Mouse (Mus musculus): ENCODE measurements at regions not wholly inside any gene's neighbourhood (a gene's known extent, or its start where the extent isn't known, plus 50 kb on each side); places are given as distances from the start of the nearest gene placed in this dataset.

DNA sequence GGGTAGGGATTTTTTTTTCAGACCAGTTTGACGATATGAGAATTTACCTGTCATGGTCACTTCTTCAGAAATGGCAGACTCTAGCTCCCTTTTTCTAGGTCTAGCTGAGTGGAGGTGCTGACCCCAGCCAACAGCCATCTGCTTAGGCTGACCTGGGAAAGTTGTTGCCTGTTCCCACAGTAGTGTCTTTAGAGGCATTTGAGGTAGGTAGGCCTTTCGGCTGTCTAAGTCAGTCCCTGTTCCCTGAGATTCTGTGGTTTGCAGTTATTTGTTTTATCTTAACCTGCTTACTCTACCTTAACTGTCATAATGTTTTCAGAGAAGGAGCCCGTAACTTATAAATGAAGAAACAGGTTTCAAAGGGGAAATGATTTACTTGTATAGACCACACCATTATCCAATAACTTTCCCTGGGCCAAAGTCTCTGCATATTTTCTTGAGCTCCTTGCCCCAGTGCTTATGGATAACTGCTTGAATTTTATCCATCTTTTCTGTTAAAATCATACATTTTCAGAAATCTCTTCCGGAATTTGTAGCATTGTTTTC is 59.8 kb upstream of the Rgmb start:
- H3K27me3 ChIP-seq: no peaks in the 10 kb centered on the region
- 85% methylated on average over 4 of the region's 4 CpGs for WGBS
- no peak overlapping the region for H3K27ac ChIP-seq
- ATAC-seq (ENCODE audit: insufficient number of reproducible peaks, insufficient read depth, low FRiP score, low TSS enrichment, low read depth): no peak
- no peak overlapping the region for H3K4me3 ChIP-seq
- H3K9ac ChIP-seq: no peak overlapping the region
- H3K9me3 ChIP-seq: no peaks in the 10 kb centered on the region
- no peaks in the 10 kb centered on the region for H3K36me3 ChIP-seq
- no peak overlapping the region for H3K4me2 ChIP-seq
- H3K4me1 ChIP-seq: 0 out of 2 replicates have a peak, but pooled peaks cover under 1% of the 10 kb centered on the region

DNA sequence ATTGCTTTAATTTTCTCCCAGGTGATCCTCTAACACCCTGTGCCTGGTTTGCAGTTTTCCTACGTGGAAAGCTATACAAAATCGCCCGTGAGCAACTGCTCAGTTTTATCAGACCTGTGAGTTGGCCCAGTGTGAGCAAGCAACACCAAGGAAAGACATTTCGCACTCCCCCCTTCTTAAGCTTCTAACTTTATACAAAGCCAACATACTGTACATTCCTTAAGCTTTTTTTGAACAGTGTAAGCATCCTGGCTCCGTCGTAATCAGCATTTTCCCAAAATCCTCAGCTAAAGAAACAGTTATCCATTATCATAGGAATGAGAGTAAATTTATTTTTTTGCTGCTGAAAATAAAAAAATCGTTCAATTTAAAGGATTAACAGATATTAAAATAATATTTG is 52.0 kb upstream of the Rgmb start:
- Histone ChIP-seq H3K9me3 (no peaks in the 10 kb centered on the region), H3K27me3 (peaks cover 15% of the 10 kb centered on the region; the same call in 1 of the 2 replicates), H3K4me3 (no peak overlapping the region), H3K36me3 (no peaks in the 10 kb centered on the region), H3K9ac (no peak overlapping the region), H3K4me1 (0 out of 2 replicates have a peak, but pooled peaks cover 3% of the 10 kb centered on the region), H3K4me2 (no peak overlapping the region), H3K27ac (no peak overlapping the region)
- WGBS: 73% methylated on average over 7 of the region's 7 CpGs
- ATAC-seq (ENCODE audit: insufficient number of reproducible peaks, insufficient read depth, low FRiP score, low TSS enrichment, low read depth): no peak

DNA sequence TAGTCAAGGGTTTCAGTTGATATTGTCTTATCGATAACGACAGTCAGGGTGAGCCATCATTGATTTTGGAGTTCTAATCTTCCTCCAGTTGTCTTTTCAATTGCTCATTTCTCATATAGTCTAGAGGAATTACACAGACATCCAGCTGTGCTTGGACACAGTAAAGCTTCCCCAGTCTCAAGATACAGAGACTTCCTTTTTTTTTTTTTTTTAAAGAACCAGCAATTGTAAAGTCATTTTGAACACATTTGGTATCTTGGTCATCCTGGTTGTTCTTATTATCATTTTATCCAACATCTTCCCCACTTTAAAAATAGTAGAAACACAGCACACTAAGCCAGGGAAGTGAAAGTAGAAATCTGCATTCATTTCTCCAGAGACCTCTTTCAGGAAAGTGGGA is 51.4 kb upstream of the Rgmb start:
- Histone ChIP-seq H3K4me3 (no peak overlapping the region), H3K9me3 (no peaks in the 10 kb centered on the region), H3K27ac (no peak overlapping the region), H3K4me1 (0 out of 2 replicates have a peak, but pooled peaks cover 3% of the 10 kb centered on the region), H3K4me2 (no peak overlapping the region), H3K9ac (no peak overlapping the region), H3K27me3 (peaks cover 15% of the 10 kb centered on the region; the same call in 1 of the 2 replicates), H3K36me3 (no peaks in the 10 kb centered on the region)
- WGBS: 96% methylated on average over 2 of the region's 2 CpGs
- ATAC-seq (ENCODE audit: insufficient number of reproducible peaks, insufficient read depth, low FRiP score, low TSS enrichment, low read depth): no peak

Data from embryonic facial prominence, embryonic 13.5 days (tissue).